Mouse (Mus musculus) lung, embryonic 16.5 days (tissue): Measurements from ENCODE around the gene Tnik. TPM values are rescaled to one million over a fixed set of nuclear protein-coding genes. Genes with fewer than 3 reads are reported as not detected.

Experiments
- ATAC-seq: fragments of 200-750 bp; cut with Nextera tagmentation; 2 replicates; pipeline ENCODE4 v1.8.0; 2017; ENCODE audit warnings: low read depth, mild to moderate bottlenecking, moderate library complexity
- H3K27ac ChIP-seq: fragments of 300-500 bp; sonication (generic); 2 replicates; pipeline ENCODE4 v1.5.1; 2014; ENCODE audit warnings: mild to moderate bottlenecking, control low read depth, low read length
- H3K27me3 ChIP-seq: fragments of 300-500 bp; sonication (generic); 2 replicates; pipeline ENCODE4 v1.6.1; 2014; ENCODE audit warnings: low read depth, low read length, mixed read lengths; ENCODE audit not compliant: control insufficient read depth, insufficient read depth
- H3K36me3 ChIP-seq: fragments of 300-500 bp; sonication (generic); 2 replicates; pipeline ENCODE4 v1.6.1; 2014; ENCODE audit warnings: low read length; ENCODE audit not compliant: control insufficient read depth, insufficient read depth
- H3K4me1 ChIP-seq: fragments of 300-500 bp; sonication (generic); replicated peaks from 2 replicates; pipeline ENCODE4 v1.6.1; 2014; ENCODE audit warnings: low read length, mixed read lengths; ENCODE audit not compliant: control insufficient read depth, insufficient read depth
- H3K4me2 ChIP-seq: fragments of 300-500 bp; sonication (generic); 2 replicates; pipeline ENCODE4 v1.6.1; 2014; ENCODE audit warnings: low read depth, low read length, control low read depth
- H3K4me3 ChIP-seq: fragments of 300-500 bp; sonication (generic); 2 replicates; pipeline ENCODE4 v1.5.1; 2014; ENCODE audit warnings: mild to moderate bottlenecking, low read length, control low read depth
- H3K9ac ChIP-seq: fragments of 300-500 bp; sonication (generic); 2 replicates; pipeline ENCODE4 v1.6.1; 2014; ENCODE audit warnings: low read length, control low read depth
- H3K9me3 ChIP-seq: fragments of 300-500 bp; sonication (generic); 2 replicates; pipeline ENCODE4 v1.6.1; 2016; ENCODE audit warnings: low read length; ENCODE audit not compliant: control insufficient read depth
- WGBS: fragments of 180-500 bp; shearing (Covaris S2); extraction: QIAGEN DNeasy Blood & Tissue Kit; methylation state at CpG from one replicate; pipeline ENCODE4 v1.1.7; 2014; 5-methylcytosine and 5-hydroxymethylcytosine counted together
- polyA plus RNA-seq: library from polyadenylated mRNA; unstranded; fragments of >200 nt; fragmentation: Nextera tagmentation; extraction: Ambion mirVana; gene quantifications from 2 replicates; pipeline ENCODE4 v1.2.1, GENCODE M21; 2015

Gene Tnik
- polyA plus RNA-seq, 1 experiment from 2014 or later = 10.4 TPM

DNA sequence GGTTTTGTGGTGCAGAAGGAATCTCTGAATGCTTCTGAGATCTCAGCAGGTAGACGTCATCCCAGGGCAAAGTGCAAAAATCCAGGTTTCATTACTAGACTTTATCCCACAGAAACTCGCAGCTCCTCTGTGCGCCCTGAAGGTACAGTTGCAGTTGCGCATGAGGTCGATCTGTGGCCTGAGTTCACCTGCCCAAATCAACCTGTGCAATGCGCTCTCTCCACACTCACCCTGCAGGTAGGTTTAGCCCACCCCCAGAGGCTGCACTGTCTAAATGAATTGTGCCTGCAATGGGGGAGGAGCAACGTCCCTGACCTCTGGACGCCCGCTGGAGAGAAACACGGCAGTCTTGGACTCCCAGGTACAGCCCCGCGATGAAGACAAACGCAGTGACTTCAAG is 432.6 kb downstream of the Tnik start:
- Histone ChIP-seq H3K9me3 (no peaks in the 10 kb centered on the region), H3K36me3 (no peaks in the 10 kb centered on the region), H3K4me3 (no peak overlapping the region), H3K27ac (no peak overlapping the region), H3K4me2 (0 out of 2 replicates have a peak overlapping the region, but pooled peaks have one; percentile 20), H3K27me3 (no peaks in the 10 kb centered on the region), H3K4me1 (no peaks in the 10 kb centered on the region), H3K9ac (no peak overlapping the region)
- no peak for ATAC-seq
- 54% methylated on average over 13 of the region's 13 CpGs for WGBS

DNA sequence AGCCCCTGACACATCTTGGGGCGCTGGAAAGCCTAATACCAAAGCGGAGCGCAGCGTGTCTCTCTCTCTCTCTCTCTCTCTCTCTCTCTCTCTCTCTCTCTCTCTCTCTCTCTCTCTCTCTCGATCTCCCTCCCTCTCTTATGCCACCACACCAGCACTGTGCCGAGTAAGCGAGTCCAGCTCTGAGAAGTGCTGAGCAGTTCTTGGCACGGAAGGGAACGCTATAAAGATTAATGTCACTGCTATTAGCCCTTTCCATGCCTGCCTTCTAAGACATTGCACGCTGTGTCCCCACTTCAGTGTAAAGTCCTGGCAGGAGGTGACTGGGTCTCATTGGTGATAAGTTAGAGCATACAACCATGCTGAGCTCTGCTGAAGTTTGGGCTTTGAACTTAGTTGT is 433.1 kb downstream of the Tnik start:
- no peak overlapping the region for H3K27ac ChIP-seq
- H3K4me2 ChIP-seq = 0 out of 2 replicates have a peak overlapping the region, but pooled peaks have one; percentile 20
- no peak overlapping the region for H3K9ac ChIP-seq
- H3K4me3 ChIP-seq = no peak overlapping the region
- no peaks in the 10 kb centered on the region for H3K27me3 ChIP-seq
- H3K9me3 ChIP-seq = no peaks in the 10 kb centered on the region
- no peak for ATAC-seq
- WGBS = 37% methylated on average over 10 of the region's 10 CpGs
- no peaks in the 10 kb centered on the region for H3K4me1 ChIP-seq
- no peaks in the 10 kb centered on the region for H3K36me3 ChIP-seq

DNA sequence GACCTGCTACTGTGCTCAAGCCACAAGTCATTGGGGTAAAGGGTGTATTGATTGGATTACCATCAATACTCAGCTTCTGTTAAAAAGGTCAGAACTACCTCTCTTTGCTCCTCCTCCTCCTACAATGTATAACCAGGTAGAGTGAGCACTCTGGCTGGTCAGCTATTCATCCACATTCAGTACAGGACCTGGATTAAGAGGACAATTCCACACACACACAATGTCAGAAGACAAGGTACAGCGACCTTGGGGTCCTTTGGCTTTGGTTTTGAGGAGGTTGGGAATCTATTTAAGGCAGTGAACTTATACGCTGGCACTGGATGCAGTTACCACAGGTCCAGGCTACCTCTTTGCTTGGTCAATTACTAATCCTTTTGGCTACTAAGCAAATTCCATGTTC is 434.8 kb downstream of the Tnik start, which contains the start of gene Slc2a2:
TSS of gene Slc2a2 (plus strand) at position 107 of the 400 bp plus-strand sequence.
- H3K36me3 ChIP-seq = no peaks in the 10 kb centered on the region
- no peaks in the 10 kb centered on the region for H3K9me3 ChIP-seq
- H3K9ac ChIP-seq = no peak within 1 kb of the TSS
- no peaks in the 10 kb centered on the region for H3K27me3 ChIP-seq
- 81% methylated on average over 2 of the region's 2 CpGs for WGBS
- H3K4me1 ChIP-seq = no peaks in the 10 kb centered on the region
- no peak within 1 kb of the TSS for H3K4me2 ChIP-seq
- H3K27ac ChIP-seq = no peak within 1 kb of the TSS
- H3K4me3 ChIP-seq = no peak within 1 kb of the TSS
- no peak for ATAC-seq

DNA sequence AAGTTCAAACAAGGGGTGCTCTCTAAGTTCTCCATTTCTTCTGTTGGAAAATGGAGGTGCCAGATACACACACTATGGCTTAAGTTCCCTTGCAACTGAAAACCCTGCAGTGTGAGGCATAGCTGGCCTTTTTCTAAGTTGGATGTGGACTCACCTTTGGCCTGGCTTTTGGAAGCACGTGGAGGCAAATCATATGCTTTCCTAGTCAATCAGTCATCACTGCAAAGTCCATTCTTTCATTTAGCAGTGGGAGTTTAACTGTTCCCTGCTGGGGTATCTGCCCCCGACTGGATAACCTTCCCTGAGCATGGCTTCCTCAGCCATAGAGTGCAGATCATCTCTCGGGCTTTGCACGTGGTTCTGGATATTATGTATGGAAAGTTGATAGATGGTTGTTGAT is 436.6 kb downstream of the Tnik start:
- Histone ChIP-seq H3K36me3 (no peaks in the 10 kb centered on the region), H3K4me3 (no peak overlapping the region), H3K27ac (no peak overlapping the region), H3K4me2 (no peak overlapping the region), H3K27me3 (no peaks in the 10 kb centered on the region), H3K9ac (no peak overlapping the region), H3K4me1 (no peaks in the 10 kb centered on the region), H3K9me3 (no peaks in the 10 kb centered on the region)
- no peak for ATAC-seq
- 72% methylated on average over 4 of the region's 4 CpGs for WGBS

DNA sequence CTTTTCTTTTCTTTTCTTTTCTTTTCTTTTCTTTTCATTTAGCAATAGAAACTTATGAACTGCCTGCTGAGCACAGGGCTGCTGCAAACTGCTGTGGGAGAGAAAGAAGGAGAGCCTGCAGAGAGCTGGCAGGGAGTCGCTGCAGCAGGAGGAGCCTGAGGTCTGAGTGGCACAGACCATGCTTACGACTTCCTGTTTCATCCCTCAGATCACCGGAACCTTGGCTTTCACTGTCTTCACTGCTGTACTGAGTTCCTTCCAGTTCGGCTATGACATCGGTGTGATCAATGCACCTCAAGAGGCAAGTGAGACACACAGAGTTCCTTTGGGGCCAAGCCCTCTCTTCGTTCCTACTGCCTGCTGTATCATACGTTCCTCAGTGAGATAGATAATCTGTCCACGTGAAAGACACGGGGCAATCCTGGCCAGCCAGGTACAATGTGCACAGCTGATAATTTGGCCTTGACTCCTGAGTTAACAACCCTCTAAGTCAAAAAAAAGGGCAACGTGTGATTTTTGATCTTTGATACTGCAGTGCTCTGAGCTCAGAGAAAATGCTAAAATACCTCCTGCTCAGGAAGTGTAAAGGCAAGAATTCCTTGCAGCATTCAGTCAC is 442.6 kb downstream of the Tnik start:
- no peak overlapping the region for H3K4me2 ChIP-seq
- no peak overlapping the region for H3K9ac ChIP-seq
- WGBS = 57% methylated on average over 10 of the region's 10 CpGs
- no peaks in the 10 kb centered on the region for H3K36me3 ChIP-seq
- H3K4me1 ChIP-seq = no peaks in the 10 kb centered on the region
- no peaks in the 10 kb centered on the region for H3K9me3 ChIP-seq
- no peak for ATAC-seq
- no peaks in the 10 kb centered on the region for H3K27me3 ChIP-seq
- no peak overlapping the region for H3K4me3 ChIP-seq
- no peak overlapping the region for H3K27ac ChIP-seq

DNA sequence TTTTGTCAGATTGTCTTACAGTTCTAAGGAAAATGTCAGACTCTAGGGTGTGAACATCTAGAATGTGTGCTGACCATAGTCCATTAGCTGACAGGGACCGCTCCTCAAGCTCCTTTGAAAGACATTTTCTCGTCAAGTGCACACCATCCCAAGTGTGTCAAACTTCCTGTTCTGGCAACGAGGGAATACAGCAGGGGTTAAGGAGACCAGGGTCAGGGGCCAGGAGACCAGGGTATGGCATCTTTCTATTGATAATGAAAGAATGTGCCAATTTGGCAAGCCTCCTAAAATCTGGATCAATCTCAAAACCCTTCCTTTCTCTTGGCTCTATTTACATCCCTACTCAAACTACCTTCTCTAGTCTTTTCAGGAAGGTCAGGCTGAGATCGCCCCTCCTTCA is 443.7 kb downstream of the Tnik start:
- 60% methylated on average over 4 of the region's 4 CpGs for WGBS

DNA sequence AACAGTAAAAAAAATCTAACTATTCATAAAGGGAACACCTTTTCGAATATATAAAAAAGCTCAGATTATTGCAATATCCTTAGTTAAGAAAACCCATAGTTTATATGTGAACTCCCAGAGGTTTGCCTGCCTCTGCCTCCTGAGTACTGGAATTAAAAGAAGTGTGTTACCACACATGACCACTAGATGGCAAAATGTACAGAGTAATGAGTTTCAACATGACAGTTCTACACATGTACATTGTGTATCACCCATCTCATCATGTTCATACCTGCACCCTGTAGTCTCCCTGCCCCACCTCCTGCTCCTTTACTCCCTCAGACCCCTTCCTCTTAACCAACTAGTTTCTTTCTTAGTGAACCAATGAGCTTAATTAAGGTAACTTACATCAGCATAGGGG is 446.7 kb downstream of the Tnik start:
- WGBS = 69% methylated on average over 1 of the region's 1 CpGs
- no peak overlapping the region for H3K9ac ChIP-seq
- no peak overlapping the region for H3K27ac ChIP-seq
- no peaks in the 10 kb centered on the region for H3K4me1 ChIP-seq
- no peaks in the 10 kb centered on the region for H3K27me3 ChIP-seq
- H3K36me3 ChIP-seq = no peaks in the 10 kb centered on the region
- H3K4me2 ChIP-seq = no peak overlapping the region
- ATAC-seq = no peak
- no peaks in the 10 kb centered on the region for H3K9me3 ChIP-seq
- H3K4me3 ChIP-seq = no peak overlapping the region

More for the DNA sequence above, 443.7 kb downstream of the Tnik start:
- H3K9ac ChIP-seq = no peak overlapping the region
- no peak for ATAC-seq
- no peak overlapping the region for H3K4me3 ChIP-seq
- no peaks in the 10 kb centered on the region for H3K27me3 ChIP-seq
- H3K4me2 ChIP-seq = no peak overlapping the region
- H3K27ac ChIP-seq = no peak overlapping the region
- H3K9me3 ChIP-seq = no peaks in the 10 kb centered on the region
- H3K4me1 ChIP-seq = no peaks in the 10 kb centered on the region
- no peaks in the 10 kb centered on the region for H3K36me3 ChIP-seq

DNA sequence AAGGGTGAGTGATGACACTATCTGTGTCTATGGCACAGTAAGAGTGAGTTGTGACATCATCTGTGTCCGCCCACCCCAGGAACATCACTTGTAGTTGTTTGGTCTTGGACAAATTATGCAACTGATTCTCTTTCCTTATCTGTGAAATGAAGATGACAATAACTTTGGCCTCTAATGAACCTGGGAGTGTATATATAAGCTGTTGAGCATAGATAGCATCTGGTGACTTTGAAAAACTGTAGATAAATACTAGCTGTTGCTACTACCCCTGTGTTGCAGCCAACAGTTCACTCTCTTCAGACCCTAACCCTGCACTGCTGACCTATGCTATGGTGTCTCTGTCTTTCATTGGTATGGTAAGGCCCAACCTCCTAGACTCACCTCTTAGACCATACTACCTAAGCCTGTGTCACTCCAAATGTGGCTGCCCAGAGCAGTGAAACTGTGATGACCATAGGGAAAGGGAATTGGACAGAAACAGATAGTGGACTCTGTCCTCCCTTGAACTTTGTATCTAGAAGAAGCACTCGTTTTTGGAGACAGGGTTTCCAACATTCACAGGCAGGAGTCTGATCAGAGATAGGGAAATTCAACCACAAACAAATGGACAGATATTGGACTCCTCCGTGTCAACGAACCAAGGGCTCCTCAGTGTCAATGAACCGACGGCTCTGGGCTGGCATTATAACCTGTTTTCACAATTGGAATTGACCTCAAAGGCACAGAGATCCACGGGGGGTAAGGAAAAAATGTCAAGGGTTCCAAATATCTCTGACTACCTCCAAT is 451.1 kb downstream of the Tnik start:
- no peak for ATAC-seq
- Histone ChIP-seq H3K36me3 (no peaks in the 10 kb centered on the region), H3K9ac (no peak overlapping the region), H3K27ac (no peak overlapping the region), H3K9me3 (no peaks in the 10 kb centered on the region), H3K27me3 (no peaks in the 10 kb centered on the region), H3K4me2 (no peak overlapping the region), H3K4me3 (no peak overlapping the region), H3K4me1 (no peaks in the 10 kb centered on the region)
- WGBS = 66% methylated on average over 7 of the region's 7 CpGs

DNA sequence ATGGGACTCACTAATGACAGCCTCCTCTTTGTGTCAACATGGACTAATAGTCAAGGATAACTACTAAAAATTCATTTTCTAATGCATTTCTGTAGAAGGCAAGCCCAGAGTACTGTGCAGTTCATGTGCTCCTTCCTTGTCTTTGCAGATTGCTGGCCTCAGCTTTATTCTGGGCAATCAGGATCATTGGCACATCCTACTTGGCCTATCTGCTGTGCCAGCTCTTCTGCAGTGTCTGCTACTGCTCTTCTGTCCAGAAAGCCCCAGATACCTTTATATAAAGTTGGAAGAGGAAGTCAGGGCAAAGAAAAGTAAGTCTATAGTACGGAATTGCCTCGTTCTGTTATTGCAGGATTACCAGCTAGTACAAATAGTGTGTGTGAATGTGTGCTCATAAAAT is 455.5 kb downstream of the Tnik start:
- Histone ChIP-seq H3K36me3 (no peaks in the 10 kb centered on the region), H3K4me2 (no peak overlapping the region), H3K27ac (no peak overlapping the region), H3K9ac (no peak overlapping the region), H3K27me3 (no peaks in the 10 kb centered on the region), H3K4me3 (no peak overlapping the region), H3K4me1 (peaks cover 12% of the 10 kb centered on the region), H3K9me3 (no peaks in the 10 kb centered on the region)
- WGBS = 85% methylated on average over 2 of the region's 2 CpGs
- no peak for ATAC-seq
